ENCODE assay signal across 19 mouse cellular contexts in genomic region chr2:52577700-52578099, GRCm38 (mm10).
"Had no signal": no experiment of that assay in that cellular context is flagged by ENCODE, and none has a peak within 500 bp of the region (broad histone marks: within the 10 kb centered on the region; RNA-seq: fewer than 3 reads in every experiment).

No protein-coding gene starts in this region.

- ATAC-seq: midbrain, embryonic 15.5 days had no signal

- DNase-seq: kidney, adult 18-20 months; kidney, adult 9 months; kidney, postnatal 14 days; kidney, postnatal 4 days; liver; lung, adult 2 months; lung, postnatal 14 days; lung, postnatal 4 days; retina, postnatal 1 day; right cerebral cortex, postnatal 25 days; spleen, adult 18-20 months; thymus, postnatal 25 days had no signal

- H3K4me1 ChIP-seq: limb, embryonic 13.5 days; midbrain, embryonic 12.5 days; midbrain, embryonic 15.5 days; neural tube, embryonic 12.5 days; stomach, embryonic 15.5 days had no signal

- H3K9ac ChIP-seq: limb, embryonic 13.5 days; liver, embryonic 15.5 days; midbrain, embryonic 12.5 days; midbrain, embryonic 15.5 days; neural tube, embryonic 12.5 days; stomach, embryonic 15.5 days had no signal

- H3K4me2 ChIP-seq: limb, embryonic 13.5 days; liver, embryonic 15.5 days; midbrain, embryonic 12.5 days; midbrain, embryonic 15.5 days; neural tube, embryonic 12.5 days; stomach, embryonic 15.5 days had no signal

- H3K36me3 ChIP-seq: limb, embryonic 10.5 days; limb, embryonic 13.5 days; liver, embryonic 15.5 days; midbrain, embryonic 12.5 days; midbrain, embryonic 15.5 days; neural tube, embryonic 12.5 days; stomach, embryonic 15.5 days had no signal

- H3K4me3 ChIP-seq: limb, embryonic 10.5 days; limb, embryonic 13.5 days; liver, embryonic 15.5 days; midbrain, embryonic 12.5 days; midbrain, embryonic 15.5 days; neural tube, embryonic 12.5 days; stomach, embryonic 15.5 days had no signal

- H3K27me3 ChIP-seq: limb, embryonic 13.5 days; liver, embryonic 15.5 days; midbrain, embryonic 12.5 days; midbrain, embryonic 15.5 days; neural tube, embryonic 12.5 days; stomach, embryonic 15.5 days had no signal

- H3K27ac ChIP-seq: limb, embryonic 10.5 days; limb, embryonic 13.5 days; liver, embryonic 15.5 days; midbrain, embryonic 12.5 days; midbrain, embryonic 15.5 days; neural tube, embryonic 12.5 days; stomach, embryonic 15.5 days had no signal

- H3K9me3 ChIP-seq: limb, embryonic 10.5 days; limb, embryonic 13.5 days; liver, embryonic 15.5 days; midbrain, embryonic 12.5 days; midbrain, embryonic 15.5 days; neural tube, embryonic 12.5 days; stomach, embryonic 15.5 days had no signal
